Mouse (Mus musculus) thymus, postnatal 4 days (tissue): ENCODE results near the gene Vmn1r178.
"Not testable (repeated sequence)": the region's sequence is repeated elsewhere in the genome, so short reads cannot be mapped to it uniquely, and the experiment has no call there.

Source experiments
- DNase-seq: peaks from one replicate; pipeline ENCODE4 v3.0.0; 2021

Gene Vmn1r178

DNA sequence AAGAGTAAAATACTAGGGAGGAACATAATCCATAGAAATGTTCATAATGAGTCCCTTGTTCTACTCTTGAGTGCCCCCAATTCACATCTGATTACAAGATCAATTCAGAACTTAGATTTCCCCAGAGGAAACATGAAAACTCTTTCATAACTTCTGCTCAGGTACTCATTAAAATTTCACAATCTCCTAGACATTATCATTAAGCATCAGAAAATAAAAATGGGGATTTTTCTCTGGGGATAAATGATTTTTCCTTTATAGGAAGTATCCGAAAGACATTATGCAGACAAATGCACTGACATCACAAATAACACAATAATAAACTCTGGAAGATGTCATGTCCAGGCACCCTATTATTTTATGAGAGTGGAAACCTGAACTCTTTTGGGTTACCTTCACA lies at the start of gene Vmn1r178:
TSS of gene Vmn1r178 (plus strand) at position 301 of the 400 bp plus-strand sequence.
- DNase-seq = no peak

DNA sequence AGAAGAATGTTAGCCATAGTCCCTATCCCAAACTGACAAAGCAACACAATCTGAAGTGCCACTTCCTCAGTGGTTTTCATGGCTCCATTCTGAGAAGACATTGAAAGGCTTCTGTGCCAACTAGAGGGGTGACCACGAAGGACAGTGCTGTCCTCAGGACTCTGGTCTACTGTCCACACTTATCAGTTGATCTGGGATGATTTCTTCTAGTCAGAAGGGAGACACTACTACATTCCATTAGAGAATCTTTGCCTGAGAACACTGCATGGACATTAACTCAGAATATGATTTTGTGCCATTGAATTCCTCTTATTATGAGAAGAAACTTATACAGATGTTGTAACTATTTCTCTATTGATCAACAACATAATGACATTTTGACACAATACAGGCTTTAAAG lies 25.5 kb upstream of the Vmn1r178 start, which contains the start of gene Vmn1r177:
TSS of gene Vmn1r177 (minus strand) at position 101 of the 400 bp plus-strand sequence.
- not testable (repeated sequence) for DNase-seq

DNA sequence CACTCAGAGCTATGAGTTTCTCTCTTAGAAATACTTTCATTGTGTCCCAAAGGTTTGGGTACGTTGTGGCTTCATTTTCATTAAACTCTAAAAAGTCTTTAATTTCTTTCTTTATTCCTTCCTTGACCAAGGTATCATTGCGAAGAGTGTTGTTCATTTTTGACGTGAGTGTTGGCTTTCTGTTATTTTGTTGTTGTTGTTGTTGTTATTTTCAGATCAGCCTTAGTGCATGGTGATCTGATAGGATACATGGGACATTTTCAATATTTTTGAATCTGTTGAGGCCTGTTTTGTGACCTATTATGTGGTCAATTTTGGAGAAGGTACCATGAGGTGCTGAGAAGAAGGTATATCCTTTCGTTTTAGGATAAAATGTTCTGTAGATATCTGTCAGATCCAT lies 14.9 kb upstream of the Vmn1r178 start:
- not testable (repeated sequence) for DNase-seq

DNA sequence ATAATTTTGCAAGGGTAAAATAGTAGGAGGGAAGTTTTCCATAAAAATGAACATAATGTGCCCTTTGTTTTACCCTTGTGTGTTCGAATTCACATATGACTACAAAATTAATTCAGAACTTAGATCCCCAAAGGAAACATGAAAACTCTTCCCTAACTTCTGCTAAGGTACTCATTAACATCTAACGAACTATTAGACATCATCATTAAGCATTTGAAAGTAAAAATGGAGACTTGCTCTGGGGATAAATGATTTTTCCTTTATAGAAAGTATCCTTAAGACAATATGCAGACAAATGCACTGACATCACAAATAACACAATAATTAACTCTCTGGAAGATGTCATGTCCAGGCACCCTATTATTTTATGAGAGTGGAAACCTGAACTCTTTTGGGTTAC lies 34.9 kb downstream of the Vmn1r178 start, which contains the start of gene Vmn1r179:
TSS of gene Vmn1r179 (plus strand) at position 301 of the 400 bp plus-strand sequence.
- no peak for DNase-seq
